Mouse (Mus musculus) megakaryocyte, embryonic 14.5 days (primary cell): ENCODE data around the gene Cadm4.

Experiments used
- FLI1 ChIP-seq: IDR thresholded peaks from 2 replicates; pipeline ENCODE4 v1.6.1; 2012; ENCODE audit warnings: low read length, inconsistent platforms, mixed read lengths
- GATA1 ChIP-seq: IDR thresholded peaks from 3 replicates; pipeline ENCODE4 v1.6.1; 2012; ENCODE audit warnings: mixed read lengths, low read length, inconsistent platforms, borderline replicate concordance

DNA sequence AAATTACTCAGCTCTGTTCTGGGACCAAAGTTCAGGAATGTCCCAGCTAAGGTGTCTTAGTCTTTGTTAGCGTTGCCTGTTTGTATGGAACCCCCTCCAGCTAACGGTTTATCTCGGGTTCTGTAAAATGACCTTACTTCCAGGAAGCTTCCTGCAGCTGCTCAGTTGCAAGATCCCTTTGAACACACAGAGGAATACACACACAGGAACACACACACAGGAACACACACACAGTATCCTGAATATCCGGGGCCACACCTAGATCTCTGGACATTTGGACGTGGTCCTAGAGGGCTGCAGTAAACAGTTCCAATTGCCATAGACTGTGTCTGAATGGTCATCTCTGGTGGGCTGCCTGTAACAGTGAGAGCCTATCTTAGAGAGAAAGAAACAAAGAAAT is 26.1 kb upstream of the Cadm4 start:
- TF ChIP-seq GATA1 (no peak), FLI1 (no peak)
